17 mouse cellular contexts compared by ENCODE assay signal in the genomic region with DNA sequence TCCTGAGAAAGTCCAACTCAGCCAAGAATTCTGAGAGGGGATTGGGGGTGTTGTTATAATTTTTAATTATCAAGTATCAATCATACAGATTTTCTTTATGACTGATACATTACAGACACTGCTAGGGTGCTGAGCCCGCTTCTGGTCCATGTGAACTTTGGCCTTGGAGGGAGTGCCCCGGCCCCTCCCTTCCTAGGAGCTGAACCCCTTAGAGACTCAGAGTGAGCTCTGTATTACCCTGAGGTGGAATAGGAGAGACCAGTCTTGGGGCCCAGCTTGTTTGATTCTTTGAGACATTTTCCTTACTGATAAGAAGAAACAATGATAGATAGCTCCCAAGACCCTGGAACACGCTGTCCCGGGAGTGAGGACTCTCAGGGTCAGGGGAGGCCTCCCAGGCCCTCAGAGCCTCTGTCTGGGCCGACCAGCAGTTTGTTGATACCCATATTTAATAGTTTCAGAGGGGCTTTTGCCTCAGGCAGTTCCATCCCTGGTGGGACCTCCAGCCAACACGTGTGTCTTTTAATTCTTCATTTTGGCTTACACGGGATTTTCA.
"Had no signal": no experiment of that assay in that cellular context is flagged by ENCODE, and none has a peak within 500 bp of the region (broad histone marks: within the 10 kb centered on the region; RNA-seq: fewer than 3 reads in every experiment).

No protein-coding gene starts in this region.

- H3K4me1 ChIP-seq: liver, embryonic 13.5 days; megakaryocyte, embryonic 14.5 days had no signal

- H3K27ac ChIP-seq: kidney, embryonic 15.5 days; limb, embryonic 12.5 days; liver, embryonic 13.5 days; lung, embryonic 15.5 days; macrophage; midbrain, embryonic 12.5 days; stomach, embryonic 15.5 days had no signal

- H3K4me2 ChIP-seq: kidney, embryonic 15.5 days; limb, embryonic 12.5 days; liver, embryonic 13.5 days; lung, embryonic 15.5 days; midbrain, embryonic 12.5 days; stomach, embryonic 15.5 days had no signal

- H3K36me3 ChIP-seq: kidney, embryonic 15.5 days; limb, embryonic 12.5 days; liver, embryonic 13.5 days; lung, embryonic 15.5 days; midbrain, embryonic 12.5 days; stomach, embryonic 15.5 days had no signal

- ATAC-seq: liver, postnatal 0 days had no signal

- H3K9me3 ChIP-seq: kidney, embryonic 15.5 days; limb, embryonic 12.5 days; liver, embryonic 13.5 days; lung, embryonic 15.5 days; midbrain, embryonic 12.5 days; stomach, embryonic 15.5 days had no signal

- H3K4me3 ChIP-seq: kidney, embryonic 15.5 days; limb, embryonic 12.5 days; liver, embryonic 13.5 days; lung, embryonic 15.5 days; megakaryocyte, embryonic 14.5 days; midbrain, embryonic 12.5 days; stomach, embryonic 15.5 days had no signal

- H3K27me3 ChIP-seq: kidney, embryonic 15.5 days; limb, embryonic 12.5 days; liver, embryonic 13.5 days; lung, embryonic 15.5 days; stomach, embryonic 15.5 days had no signal

- DNase-seq: kidney, adult 18-20 months; kidney, postnatal 25 days; layer of hippocampus, adult 9-11 months; layer of hippocampus, postnatal 36 days; liver; liver, embryonic 13.5 days; liver, postnatal 0 days; lung, postnatal 14 days; right cerebral cortex, postnatal 14 days; thymus, postnatal 25 days had no signal

- H3K9ac ChIP-seq: kidney, embryonic 15.5 days; limb, embryonic 12.5 days; liver, embryonic 13.5 days; liver, postnatal 0 days; lung, embryonic 15.5 days; midbrain, embryonic 12.5 days; stomach, embryonic 15.5 days had no signal
